ENCODE assay signal across 11 mouse cellular contexts in the genomic region with DNA sequence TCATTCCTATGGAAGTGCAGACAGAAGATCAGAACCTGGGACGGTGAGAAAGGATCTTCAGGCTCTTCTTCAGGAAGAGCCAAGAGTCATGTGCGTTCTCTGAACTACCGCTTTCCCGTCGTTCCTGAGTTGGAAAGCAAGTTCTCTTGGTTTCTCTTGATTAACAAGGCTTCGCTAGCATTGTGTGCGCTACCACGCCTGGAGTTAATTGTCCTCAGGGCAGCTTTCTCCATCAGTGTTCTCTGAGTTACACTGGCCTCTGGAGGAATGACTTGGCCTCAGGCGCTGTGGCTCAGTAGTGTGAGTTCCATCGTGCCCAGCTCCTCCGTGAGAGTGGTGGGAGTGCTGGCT.
A peak's percentile ranks its signal among the peaks of the same experiment; 100 is the strongest.
DNase-seq lines count a peak whose midpoint lies in the region; ATAC-seq and TF ChIP-seq lines count a peak whose summit lies in the region.
"Had no signal": no experiment of that assay in that cellular context is flagged by ENCODE, and none has a peak within 500 bp of the region (broad histone marks: within the 10 kb centered on the region; RNA-seq: fewer than 3 reads in every experiment).

No protein-coding gene starts in this region.

- DNase-seq in heart, adult 11 months, result peak; percentile 79
- DNase-seq in heart, postnatal 10 days, result no peak
- DNase-seq in brain, embryonic 14.5 days (ENCODE audit: low read depth), result peak; percentile 54
- peak; percentile 54 for DNase-seq in hindbrain, embryonic 11.5 days (ENCODE audit: low spot score)
- peak; percentile 94 for DNase-seq in midbrain, embryonic 11.5 days (ENCODE audit: low spot score, missing footprints)
- DNase-seq in urinary bladder, postnatal 25 days (ENCODE audit: low spot score), result no peak
- no peak for DNase-seq in spleen, adult 12 weeks (ENCODE audit: low spot score)
- DNase-seq: cerebellum, adult 9-11 months; kidney, adult 11 months had no signal

- no peak overlapping the region for H3K4me2 ChIP-seq in hindbrain, embryonic 11.5 days (replicated peaks; ENCODE audit: low read depth, low read length)
- H3K4me2 ChIP-seq in midbrain, embryonic 11.5 days, result peak overlapping the region; percentile 6; the same call in 1 of the 2 replicates
- H3K4me2 ChIP-seq: lung, embryonic 15.5 days had no signal

- 48% methylated on average over 11 of the region's 11 CpGs for WGBS in hindbrain, embryonic 11.5 days
- WGBS in midbrain, embryonic 11.5 days, result 45% methylated on average over 11 of the region's 11 CpGs

- TF ChIP-seq CTCF in brain, embryonic 14.5 days (IDR thresholded peaks at IDR 0.05; ENCODE audit: borderline replicate concordance, extremely low read depth, insufficient read depth, insufficient read length), result no peak

- TF ChIP-seq POLR2A in brain, embryonic 14.5 days (IDR thresholded peaks at IDR 0.05; ENCODE audit: borderline replicate concordance, extremely low read depth, insufficient read depth, insufficient read length, poor library complexity, severe bottlenecking), result no peak

- ATAC-seq in hindbrain, embryonic 11.5 days (ENCODE audit: low FRiP score), result 0 out of 2 replicates have a peak, but pooled peaks have one; percentile 14
- ATAC-seq in midbrain, embryonic 11.5 days (ENCODE audit: low FRiP score), result peak; percentile 60
- ATAC-seq in inflammation-experienced regulatory T-cells, adult 6 months, result no peak

- H3K36me3 ChIP-seq in hindbrain, embryonic 11.5 days (ENCODE audit: control insufficient read depth, insufficient read depth, low read length), result no peaks in the 10 kb centered on the region
- no peaks in the 10 kb centered on the region for H3K36me3 ChIP-seq in midbrain, embryonic 11.5 days (ENCODE audit: control insufficient read depth, insufficient read depth, low read length)
- H3K36me3 ChIP-seq: lung, embryonic 15.5 days had no signal

- H3K4me3 ChIP-seq in hindbrain, embryonic 11.5 days (ENCODE audit: low read depth, low read length), result no peak overlapping the region
- no peak overlapping the region for H3K4me3 ChIP-seq in midbrain, embryonic 11.5 days (ENCODE audit: low read depth, low read length)
- H3K4me3 ChIP-seq: lung, embryonic 15.5 days had no signal

- no peaks in the 10 kb centered on the region for H3K4me1 ChIP-seq in hindbrain, embryonic 11.5 days (replicated peaks; ENCODE audit: control insufficient read depth, insufficient read depth, low read length)
- peaks cover 4% of the 10 kb centered on the region; the same call in 1 of the 2 replicates for H3K4me1 ChIP-seq in midbrain, embryonic 11.5 days (ENCODE audit: control insufficient read depth, insufficient read depth, low read length)
- H3K4me1 ChIP-seq: lung, embryonic 15.5 days had no signal

- no peak overlapping the region for H3K9ac ChIP-seq in hindbrain, embryonic 11.5 days (ENCODE audit: low read depth, low read length)
- no peak overlapping the region for H3K9ac ChIP-seq in midbrain, embryonic 11.5 days (ENCODE audit: low read length)
- H3K9ac ChIP-seq: lung, embryonic 15.5 days had no signal

- no peaks in the 10 kb centered on the region for H3K27me3 ChIP-seq in hindbrain, embryonic 11.5 days (ENCODE audit: control insufficient read depth, insufficient read depth, low read length)
- H3K27me3 ChIP-seq in midbrain, embryonic 11.5 days (ENCODE audit: control insufficient read depth, insufficient read depth, low read length), result no peaks in the 10 kb centered on the region
- H3K27me3 ChIP-seq: lung, embryonic 15.5 days had no signal

- intact Hi-C loops in heart, postnatal 10 days (cut with DNase I), result loop anchor here (1.0 to 2.0 kb wide), 4 partner anchors 120 to 490 kb away; no protein-coding TSS in a partner anchor

- no peak overlapping the region for H3K27ac ChIP-seq in hindbrain, embryonic 11.5 days (ENCODE audit: low read depth, low read length)
- no peak overlapping the region for H3K27ac ChIP-seq in midbrain, embryonic 11.5 days (ENCODE audit: low read depth, low read length)
- H3K27ac ChIP-seq: lung, embryonic 15.5 days had no signal

- H3K9me3 ChIP-seq in hindbrain, embryonic 11.5 days (ENCODE audit: control insufficient read depth, low read length), result no peaks in the 10 kb centered on the region
- no peaks in the 10 kb centered on the region for H3K9me3 ChIP-seq in midbrain, embryonic 11.5 days (ENCODE audit: control insufficient read depth, low read length)
- H3K9me3 ChIP-seq: lung, embryonic 15.5 days had no signal

Comparison
In these comparisons a context has a peak if more than half of its experiments do, and no peak if none do; other contexts are left out.
1. DNase-seq: peak in heart, adult 11 months (single experiment), brain, embryonic 14.5 days (single experiment), hindbrain, embryonic 11.5 days (single experiment) and midbrain, embryonic 11.5 days (single experiment); none in heart, postnatal 10 days (0 of 2), urinary bladder, postnatal 25 days (single experiment) and spleen, adult 12 weeks (single experiment).